Mouse (Mus musculus) colon, adult 2 months (tissue): ENCODE data around the gene 4930447C04Rik. TPM values are rescaled to one million over a fixed set of nuclear protein-coding genes. Genes with fewer than 3 reads are reported as not detected.

ENCODE experiments used
- polyA plus RNA-seq: library from polyadenylated mRNA; depleted of rRNA; stranded (reverse); fragments of >200 nt; gene quantifications from 2 replicates; pipeline ENCODE4 v1.2.3, GENCODE M21; 2012; rRNA removed

The 4930447C04Rik gene
- not detected in 2 replicates for polyA plus RNA-seq

DNA sequence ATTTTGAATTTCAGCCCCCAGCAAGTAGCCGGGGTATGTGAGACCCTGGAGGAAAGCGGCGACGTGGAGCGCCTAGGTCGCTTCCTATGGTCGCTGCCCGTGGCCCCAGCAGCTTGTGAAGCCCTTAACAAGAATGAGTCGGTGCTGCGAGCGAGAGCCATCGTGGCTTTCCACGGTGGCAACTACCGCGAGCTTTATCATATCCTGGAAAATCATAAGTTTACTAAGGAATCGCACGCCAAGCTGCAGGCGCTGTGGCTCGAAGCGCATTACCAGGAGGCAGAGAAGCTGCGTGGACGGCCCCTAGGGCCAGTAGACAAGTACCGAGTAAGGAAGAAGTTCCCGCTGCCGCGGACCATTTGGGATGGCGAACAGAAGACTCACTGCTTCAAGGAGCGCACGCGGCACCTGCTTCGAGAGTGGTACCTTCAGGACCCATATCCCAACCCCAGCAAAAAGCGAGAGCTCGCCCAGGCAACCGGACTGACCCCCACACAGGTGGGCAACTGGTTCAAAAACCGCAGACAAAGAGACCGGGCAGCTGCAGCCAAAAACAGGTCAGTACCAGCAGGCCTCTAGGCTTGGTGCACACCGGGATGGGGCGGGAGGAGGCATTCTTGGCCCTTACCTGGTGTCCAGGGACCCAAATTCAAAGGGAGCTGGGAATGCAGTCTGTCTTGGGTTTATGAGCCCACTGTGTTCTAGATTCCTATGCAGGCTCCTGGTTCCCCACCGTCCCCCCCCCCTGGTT, at the start of gene 4930447C04Rik:
Gene 4930447C04Rik, minus strand, starts transcription at position 704 of the 751 bp plus-strand sequence.

DNA sequence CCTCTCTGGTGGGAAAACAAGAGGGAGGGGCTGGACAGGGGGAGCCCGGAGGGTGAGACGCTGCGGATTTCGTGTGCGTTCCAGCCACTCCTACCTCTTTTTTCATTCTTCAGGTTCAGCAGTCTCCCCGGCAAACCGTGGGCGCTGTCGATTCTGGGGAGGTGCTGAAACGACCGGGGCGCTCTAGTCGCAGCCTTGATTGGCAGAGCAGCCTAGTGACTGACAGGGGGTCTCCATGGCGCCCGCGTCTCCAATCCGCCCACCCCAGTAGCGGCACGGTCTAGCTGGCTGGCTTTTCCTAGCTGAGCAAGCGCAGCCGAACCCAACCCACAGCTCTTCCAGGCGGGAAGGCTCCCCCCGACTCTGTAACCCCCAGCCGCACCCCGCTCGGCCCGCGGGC, 958 bp downstream of the 4930447C04Rik start, which contains the start of gene Six6:
Gene Six6, plus strand, starts transcription at position 277 of the 400 bp plus-strand sequence.

Other genes starting within 250 kb of the 4930447C04Rik start
- gene Ppm1a, start 183.3 kb downstream of the 4930447C04Rik start, polyA plus RNA-seq = 31.9 and 34.2 TPM in 2 replicates
- gene Six6, start 882 bp downstream of the 4930447C04Rik start, polyA plus RNA-seq = not detected in 2 replicates
- gene Six1, start 113.1 kb upstream of the 4930447C04Rik start, polyA plus RNA-seq = not detected in 2 replicates
- 0.15 and 0.24 TPM in 2 replicates for gene Six4, start 172.7 kb upstream of the 4930447C04Rik start, polyA plus RNA-seq
- gene Mnat1, start 182.9 kb upstream of the 4930447C04Rik start, polyA plus RNA-seq = 2.5 TPM in 2 replicates